ENCODE assay signal across 14 mouse cellular contexts in genomic region chr7:48961501-48961900, GRCm38 (mm10). TPM values are rescaled to one million over a fixed set of nuclear protein-coding genes. Genes with fewer than 3 reads are reported as not detected.
A peak's percentile ranks its signal among the peaks of the same experiment; 100 is the strongest.
DNase-seq lines count a peak whose midpoint lies in the region; ATAC-seq and TF ChIP-seq lines count a peak whose summit lies in the region.
"Had no signal": no experiment of that assay in that cellular context is flagged by ENCODE, and none has a peak within 500 bp of the region (broad histone marks: within the 10 kb centered on the region; RNA-seq: fewer than 3 reads in every experiment).

No protein-coding gene starts in this region.

- peaks cover 31% of the 10 kb centered on the region for H3K4me1 ChIP-seq in forebrain, postnatal 0 days (ENCODE audit: insufficient read depth)
- H3K4me1 ChIP-seq in midbrain, embryonic 12.5 days, result peaks cover 74% of the 10 kb centered on the region
- H3K4me1 ChIP-seq in kidney, adult 2 months (ENCODE audit: control insufficient read depth, insufficient read depth, low read length), result no peaks in the 10 kb centered on the region
- peaks cover 36% of the 10 kb centered on the region for H3K4me1 ChIP-seq in limb, embryonic 10.5 days

- H3K27me3 ChIP-seq in forebrain, postnatal 0 days (ENCODE audit: insufficient read depth, low read length), result peaks cover 4% of the 10 kb centered on the region; the same call in 1 of the 2 replicates
- peaks cover 56% of the 10 kb centered on the region for H3K27me3 ChIP-seq in midbrain, embryonic 12.5 days
- no peaks in the 10 kb centered on the region for H3K27me3 ChIP-seq in kidney, adult 2 months (replicated peaks; ENCODE audit: control insufficient read depth, insufficient read depth, low read length)
- H3K27me3 ChIP-seq in limb, embryonic 10.5 days (ENCODE audit: low read depth, poor library complexity, severe bottlenecking), result peaks cover 81% of the 10 kb centered on the region

- no peak overlapping the region for H3K4me3 ChIP-seq in forebrain, postnatal 0 days (ENCODE audit: low read depth, low read length)
- H3K4me3 ChIP-seq in midbrain, embryonic 12.5 days, result peak overlapping the region; percentile 77
- H3K4me3 ChIP-seq in kidney, adult 2 months (ENCODE audit: insufficient read depth, low read depth, low read length), result no peak overlapping the region
- H3K4me3 ChIP-seq in limb, embryonic 10.5 days, result no peak overlapping the region
- H3K4me3 ChIP-seq: embryonic facial prominence, embryonic 13.5 days had no signal

- DNase-seq in cerebellum, adult 9-11 months, result peak; percentile 53
- DNase-seq in forebrain, postnatal 0 days, result no peak
- peak; percentile 41 for DNase-seq in retina, embryonic 14.5 days (ENCODE audit: low spot score)
- DNase-seq in gastrocnemius, postnatal 25 days, result no peak
- DNase-seq in kidney, adult 2 months, result no peak
- DNase-seq in limb, embryonic 10.5 days (ENCODE audit: low spot score), result no peak
- DNase-seq: adrenal gland, postnatal 25 days; heart, adult 11 months; heart, postnatal 36 days; lung, postnatal 14 days had no signal

- no peaks in the 10 kb centered on the region for H3K9me3 ChIP-seq in forebrain, postnatal 0 days (ENCODE audit: low read length)
- H3K9me3 ChIP-seq in midbrain, embryonic 12.5 days, result no peaks in the 10 kb centered on the region
- no peaks in the 10 kb centered on the region for H3K9me3 ChIP-seq in limb, embryonic 10.5 days (replicated peaks)
- H3K9me3 ChIP-seq: embryonic facial prominence, embryonic 13.5 days had no signal

- H3K27ac ChIP-seq in forebrain, postnatal 0 days (ENCODE audit: low read depth, low read length), result no peak overlapping the region
- 0 out of 2 replicates have a peak overlapping the region, but pooled peaks have one; percentile 7 for H3K27ac ChIP-seq in midbrain, embryonic 12.5 days (replicated peaks)
- no peak overlapping the region for H3K27ac ChIP-seq in kidney, adult 2 months (ENCODE audit: insufficient read depth, low read depth, low read length)
- no peak overlapping the region for H3K27ac ChIP-seq in limb, embryonic 10.5 days
- H3K27ac ChIP-seq: embryonic facial prominence, embryonic 13.5 days; liver, embryonic 14.5 days had no signal

- peak overlapping the region; percentile 88 for H3K4me2 ChIP-seq in forebrain, postnatal 0 days (ENCODE audit: low read depth)
- peak overlapping the region; percentile 86 for H3K4me2 ChIP-seq in midbrain, embryonic 12.5 days (replicated peaks)
- H3K4me2 ChIP-seq: embryonic facial prominence, embryonic 13.5 days had no signal

- no peak for ATAC-seq in cerebellum, adult (ENCODE audit: insufficient number of reproducible peaks, low FRiP score, low TSS enrichment)
- no peak for ATAC-seq in forebrain, postnatal 0 days
- ATAC-seq in midbrain, embryonic 12.5 days (ENCODE audit: low FRiP score, low read depth), result no peak

- no peaks in the 10 kb centered on the region for H3K36me3 ChIP-seq in forebrain, postnatal 0 days (ENCODE audit: insufficient read depth)
- peaks cover 3% of the 10 kb centered on the region; the same call in 1 of the 2 replicates for H3K36me3 ChIP-seq in midbrain, embryonic 12.5 days
- no peaks in the 10 kb centered on the region for H3K36me3 ChIP-seq in kidney, adult 2 months (ENCODE audit: control insufficient read depth, insufficient read depth, low read length)
- H3K36me3 ChIP-seq in limb, embryonic 10.5 days, result no peaks in the 10 kb centered on the region
- H3K36me3 ChIP-seq: embryonic facial prominence, embryonic 13.5 days had no signal

- TF ChIP-seq POLR2A in kidney, adult 2 months (IDR thresholded peaks at IDR 0.05; ENCODE audit: low read depth, low read length), result no peak

- no peak for TF ChIP-seq CTCF in forebrain, postnatal 0 days (IDR thresholded peaks at IDR 0.05; ENCODE audit: low read depth)
- TF ChIP-seq CTCF in kidney, adult 2 months (conservative IDR thresholded peaks at IDR 0.05; ENCODE audit: insufficient read depth, insufficient read length, low read depth, low read length), result no peak

- 31% methylated on average over 8 of the region's 8 CpGs for whole genome bisulfite sequencing in forebrain, postnatal 0 days
- WGBS in midbrain, embryonic 12.5 days, result 50% methylated on average over 8 of the region's 8 CpGs
- WGBS in kidney, adult 2 months, result 52% methylated on average over 8 of the region's 8 CpGs
- WGBS in limb, embryonic 10.5 days, result 57% methylated on average over 8 of the region's 8 CpGs

- H3K9ac ChIP-seq in forebrain, postnatal 0 days, result no peak overlapping the region
- peak overlapping the region; percentile 72; the same call in 1 of the 2 replicates for H3K9ac ChIP-seq in midbrain, embryonic 12.5 days (replicated peaks)
- H3K9ac ChIP-seq: embryonic facial prominence, embryonic 13.5 days; liver, embryonic 14.5 days had no signal

RNA-seq across cellular contexts. Expression of gene Nav2, which starts 53.0 kb away (rescaled TPM):
- total RNA-seq in forebrain, postnatal 0 days (2014; rRNA removed), result 44.0 and 46.9 TPM in 2 replicates
- polyA plus RNA-seq in forebrain, postnatal 0 days (2015; fragmentation: Nextera tagmentation; extraction: Ambion mirVana), result 8.5 and 16.3 TPM in 2 replicates
- polyA plus RNA-seq in midbrain, embryonic 12.5 days (2016; fragmentation: Nextera tagmentation; extraction: Ambion mirVana), result 23.0 and 24.5 TPM in 2 replicates
- 10 to 100 TPM; 29.5 to 30.0 TPM for total RNA-seq in gastrocnemius, postnatal 25 days (2021)
- polyA plus RNA-seq in kidney, adult 2 months (2012; rRNA removed), result 18.3 and 18.4 TPM in 2 replicates
- 7.2 and 8.3 TPM in 2 replicates for polyA plus RNA-seq in limb, embryonic 10.5 days (2016; fragmentation: Nextera tagmentation; extraction: Ambion mirVana)

Comparison
In these comparisons a context has a peak if more than half of its experiments do, and no peak if none do; other contexts are left out.
1. DNase-seq: peak in cerebellum, adult 9-11 months (single experiment) and retina, embryonic 14.5 days (single experiment); none in forebrain, postnatal 0 days (single experiment), gastrocnemius, postnatal 25 days (single experiment), kidney, adult 2 months (single experiment) and limb, embryonic 10.5 days (single experiment).